Mouse (Mus musculus) MEL (cell line): ENCODE data around the gene Gm11549.

Source experiments
- CTCF ChIP-seq, 3 experiments: IDR thresholded peaks in 2 of 3; conservative IDR thresholded peaks in 1 of 3; 2 replicates each; pipeline ENCODE4 v1.5.1; 2011 to 2012; ENCODE audit warnings: low read length in 3 of 3, low read depth in 2 of 3, mild to moderate bottlenecking in 2 of 3, improper control_type of control experiment in 1 of 3, inconsistent platforms in 1 of 3, mixed read lengths in 1 of 3, moderate library complexity in 1 of 3; ENCODE audit not compliant: control insufficient read depth in 1 of 3, insufficient read depth in 1 of 3, poor library complexity in 1 of 3, severe bottlenecking in 1 of 3
- NRF1 ChIP-seq: IDR thresholded peaks from 2 replicates; pipeline ENCODE4 v1.6.1; 2014; ENCODE audit warnings: low read depth, mild to moderate bottlenecking, inconsistent platforms, low read length, improper control_type of control experiment, moderate library complexity; ENCODE audit not compliant: poor library complexity, insufficient read depth, severe bottlenecking
- POLR2A ChIP-seq, 2 experiments: IDR thresholded peaks; 2 replicates each; pipeline ENCODE4 v1.6.1; 2011 to 2012; ENCODE audit warnings: low read length in 2 of 2, mild to moderate bottlenecking in 2 of 2, control low read depth in 1 of 2, improper control_type of control experiment in 1 of 2, low read depth in 1 of 2, moderate library complexity in 1 of 2; ENCODE audit not compliant: control insufficient read depth in 1 of 2, insufficient read depth in 1 of 2, poor library complexity in 1 of 2
- POLR2AphosphoS5 ChIP-seq: IDR thresholded peaks from 2 replicates; pipeline ENCODE4 v1.6.1; 2012; ENCODE audit warnings: low read depth, borderline replicate concordance, mild to moderate bottlenecking, inconsistent platforms, low read length, moderate library complexity, mixed read lengths
- USF1 ChIP-seq: IDR thresholded peaks from 2 replicates; pipeline ENCODE4 v1.6.1; 2014; ENCODE audit warnings: low read depth, mild to moderate bottlenecking, inconsistent platforms, low read length, improper control_type of control experiment, moderate library complexity

DNA sequence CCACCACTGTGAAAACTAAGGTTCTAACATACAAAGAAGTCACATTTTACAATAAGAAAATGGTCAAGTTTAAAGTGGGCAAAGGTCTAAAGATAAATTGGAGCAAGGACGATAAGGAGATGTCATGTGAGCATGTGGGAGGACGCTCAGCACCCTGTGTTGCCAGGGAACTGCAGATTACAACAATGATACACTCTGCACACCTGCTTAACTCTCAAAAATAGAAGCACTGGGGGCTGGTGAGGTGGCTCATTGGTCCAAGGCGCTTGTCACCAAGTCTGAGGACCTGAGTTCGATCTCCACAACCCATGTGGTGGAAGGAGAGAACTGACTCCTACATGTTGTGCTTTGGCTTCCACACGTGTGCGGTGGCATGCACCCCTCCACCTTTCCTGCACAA lies 10.1 kb downstream of the Gm11549 start:
- TF ChIP-seq USF1 (no peak), NRF1 (no peak), POLR2A (IDR thresholded peaks at IDR 0.05; ENCODE audit: control insufficient read depth in 1 of 2, insufficient read depth in 1 of 2, low read depth in 1 of 2, low read length in 2 of 2, poor library complexity in 1 of 2) (no peak), CTCF (IDR thresholded peaks at IDR 0.05 in 2 of 3, conservative IDR thresholded peaks at IDR 0.05 in 1 of 3; ENCODE audit: control insufficient read depth in 1 of 3, insufficient read depth in 1 of 3, low read depth in 2 of 3, low read length in 3 of 3, poor library complexity in 1 of 3, severe bottlenecking in 1 of 3) (no peak), POLR2AphosphoS5 (no peak)
